Mouse (Mus musculus): ENCODE measurements at regions not wholly inside any gene's neighbourhood (a gene's known extent, or its start where the extent isn't known, plus 50 kb on each side); places are given as distances from the start of the nearest gene placed in this dataset.
"Not testable (repeated sequence)": the region's sequence is repeated elsewhere in the genome, so short reads cannot be mapped to it uniquely, and the experiment has no call there.

- no peak for DNase-seq (ENCODE audit: low spot score)
Observed at GRCm38 (mm10) chr11:111961846-111962245, 820.2 kb upstream of the Sox9 start.

DNA sequence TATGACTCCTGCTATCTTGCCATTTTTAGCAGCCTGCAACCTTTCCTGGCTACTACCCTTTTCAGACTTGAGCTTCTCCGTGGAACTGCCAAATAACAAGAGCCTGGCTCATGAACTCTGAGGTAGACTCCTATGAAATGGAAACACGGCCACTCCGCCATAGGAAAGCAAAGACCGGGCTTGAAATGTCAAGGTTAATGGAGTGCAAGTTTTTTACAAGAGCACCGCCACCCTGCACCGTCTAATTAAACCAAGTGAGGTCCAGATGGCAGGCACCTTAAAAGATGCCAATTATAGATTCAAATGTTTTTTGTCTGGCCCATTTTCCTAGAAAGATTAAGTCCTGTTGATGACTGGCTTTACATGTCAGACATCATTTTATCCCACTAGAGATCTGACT lies 818.0 kb upstream of the Sox9 start:
- DNase-seq (ENCODE audit: low spot score), result no peak

GRCm38 (mm10) chr11:111966401-111966800 lies 815.6 kb upstream of the Sox9 start:
- no peak for DNase-seq (ENCODE audit: low spot score)

DNA sequence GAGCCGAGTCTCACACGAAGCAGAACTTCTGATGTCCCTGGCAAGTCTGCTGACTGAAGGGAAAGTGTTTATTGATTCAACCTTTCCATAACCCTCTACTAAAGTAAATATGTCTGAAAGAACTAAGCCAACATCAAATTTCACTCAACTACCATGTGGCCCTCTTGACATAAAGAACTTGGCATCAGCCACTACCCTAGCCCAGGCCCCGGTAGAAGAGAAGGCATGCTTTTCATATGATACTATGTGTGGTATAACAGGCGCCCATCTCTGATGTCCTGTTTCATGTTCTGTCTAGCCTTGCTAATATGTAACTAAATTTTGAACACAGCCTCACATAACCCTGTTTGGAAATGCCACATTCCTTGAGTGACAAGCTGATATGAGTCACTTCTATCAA lies 811.0 kb upstream of the Sox9 start:
- DNase-seq (ENCODE audit: low spot score), result no peak

- no peak for DNase-seq (ENCODE audit: low spot score)
Observed at GRCm38 (mm10) chr11:111978667-111979066, 803.4 kb upstream of the Sox9 start.

GRCm38 (mm10) chr11:111996395-111996794 lies 785.6 kb upstream of the Sox9 start:
- DNase-seq (ENCODE audit: low spot score), result no peak

DNA sequence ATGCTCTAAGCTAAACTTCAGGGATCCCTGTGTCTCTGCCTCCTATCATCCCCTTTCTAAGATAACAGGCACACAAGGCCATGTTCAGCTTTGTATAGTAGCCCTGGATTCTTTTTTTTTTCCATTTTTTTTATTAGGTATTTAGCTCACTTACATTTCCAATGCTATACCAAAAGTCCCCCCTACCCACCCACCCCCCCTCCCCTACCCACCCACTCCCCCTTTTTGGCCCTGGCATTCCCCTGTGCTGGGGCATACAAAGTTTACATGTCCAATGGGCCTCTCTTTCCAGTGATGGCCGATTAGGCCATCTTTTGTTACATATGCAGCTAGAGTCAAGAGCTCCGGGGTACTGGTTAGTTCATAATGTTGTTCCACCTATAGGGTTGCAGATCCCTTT lies 771.2 kb upstream of the Sox9 start:
- not testable (repeated sequence) for DNase-seq (ENCODE audit: low spot score)

GRCm38 (mm10) chr11:112017906-112018305 lies 764.1 kb upstream of the Sox9 start:
- no peak for DNase-seq (ENCODE audit: low spot score)

DNA sequence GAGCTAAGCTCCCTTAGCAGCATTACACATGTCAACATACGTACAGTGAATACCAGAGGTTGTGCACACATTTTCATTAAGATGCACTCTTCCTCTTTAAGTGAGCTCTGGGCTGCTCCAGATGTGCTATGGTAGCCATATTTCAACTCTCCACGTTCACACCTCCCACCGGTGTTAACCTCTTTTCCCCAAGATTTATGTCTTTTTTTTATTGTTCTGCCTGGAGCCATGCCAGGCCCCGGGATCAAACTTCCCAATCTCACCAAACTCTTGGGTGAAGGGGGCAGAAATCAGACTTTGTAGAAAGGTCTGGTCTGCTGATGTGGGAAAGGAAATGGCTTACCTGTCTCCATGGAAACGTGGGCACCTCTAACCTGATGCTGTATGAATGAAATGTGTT lies 754.0 kb upstream of the Sox9 start:
- DNase-seq (ENCODE audit: low spot score), result no peak

DNA sequence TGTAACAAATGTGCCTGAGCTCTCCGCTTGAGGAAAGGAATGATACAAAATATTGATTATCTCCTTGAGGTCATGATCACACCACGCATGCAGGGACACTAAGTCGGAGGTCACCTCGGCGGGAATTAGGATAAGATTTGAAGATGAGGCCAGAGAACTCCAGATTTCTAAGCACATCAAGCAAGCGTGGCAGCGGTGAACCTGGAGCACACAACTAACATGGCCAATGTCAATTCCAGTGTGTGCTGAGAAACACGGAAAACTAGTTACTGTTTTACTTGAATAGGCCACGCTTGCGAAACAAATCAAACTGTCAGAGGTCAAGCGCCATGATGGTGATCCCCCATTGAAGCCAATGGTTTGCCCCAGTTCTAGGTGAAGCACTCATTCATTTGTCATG lies 743.3 kb upstream of the Sox9 start:
- DNase-seq (ENCODE audit: low spot score), result no peak

GRCm38 (mm10) chr11:112044455-112044854 lies 737.6 kb upstream of the Sox9 start:
- no peak for DNase-seq (ENCODE audit: low spot score)

DNA sequence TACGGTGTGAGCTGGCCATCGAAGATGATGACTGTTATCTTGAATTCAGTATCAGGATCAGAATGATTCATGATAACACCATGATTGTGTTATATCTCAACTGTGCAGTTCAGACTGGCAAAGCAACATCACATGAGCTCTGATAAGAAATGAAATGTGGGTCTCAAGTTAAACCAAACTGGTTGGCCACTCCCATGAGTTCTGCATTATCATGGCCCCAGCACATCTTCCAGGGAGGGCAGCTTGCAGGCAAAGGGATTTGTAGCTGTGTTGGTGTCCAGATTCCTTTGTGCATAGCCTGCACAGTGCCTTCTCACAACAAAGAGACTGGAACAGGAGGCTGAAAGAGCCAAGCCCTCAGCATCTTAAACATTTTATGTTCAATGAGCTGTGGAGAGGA lies 736.7 kb upstream of the Sox9 start:
- DNase-seq (ENCODE audit: low spot score), result no peak

GRCm38 (mm10) chr11:112050362-112050761 lies 731.7 kb upstream of the Sox9 start:
- DNase-seq (ENCODE audit: low spot score), result no peak

- no peak for DNase-seq (ENCODE audit: low spot score)
Observed at GRCm38 (mm10) chr11:112055591-112055990, 726.4 kb upstream of the Sox9 start.

DNA sequence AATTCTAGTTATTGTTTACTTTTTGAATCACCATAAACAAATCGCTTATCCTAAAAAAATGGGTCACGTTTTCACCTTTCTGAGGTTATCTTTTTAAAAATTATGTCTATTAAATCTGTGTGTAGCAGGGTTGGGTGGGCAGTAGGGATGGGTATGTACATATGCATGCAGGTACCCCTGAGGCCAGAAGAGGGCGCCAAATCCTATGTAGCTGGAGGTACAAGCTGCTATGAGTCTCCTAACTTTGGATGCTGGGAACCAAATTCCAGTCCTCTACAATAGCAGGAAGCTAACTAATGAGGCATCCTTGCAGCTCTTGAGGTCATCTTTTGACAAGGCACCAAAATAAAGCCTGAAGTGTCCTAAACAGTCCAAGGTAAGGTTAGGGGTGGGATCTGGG lies 714.8 kb upstream of the Sox9 start:
- no peak for DNase-seq (ENCODE audit: low spot score)

DNA sequence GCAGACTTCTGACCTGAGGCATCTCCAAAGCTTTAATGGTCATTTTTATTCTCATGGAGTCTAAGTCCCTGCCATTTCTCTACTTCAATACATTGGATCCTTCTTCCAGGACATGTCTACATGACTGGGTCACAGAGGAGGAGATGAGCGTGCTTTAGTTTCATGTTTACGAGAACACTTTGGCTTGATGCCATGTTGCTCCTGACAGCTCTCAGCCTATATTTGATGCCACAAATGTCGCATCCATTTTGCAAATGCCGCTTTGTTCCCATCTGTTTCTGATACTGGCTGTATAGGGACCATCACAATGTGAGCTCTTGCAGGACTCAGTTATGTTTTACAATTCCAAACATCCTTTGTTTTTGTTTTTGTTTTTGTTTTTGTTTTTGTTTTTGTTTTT lies 713.2 kb upstream of the Sox9 start:
- DNase-seq (ENCODE audit: low spot score), result no peak

GRCm38 (mm10) chr11:112071571-112071970 lies 710.5 kb upstream of the Sox9 start:
- no peak for DNase-seq (ENCODE audit: low spot score)

- DNase-seq (ENCODE audit: low spot score), result no peak
Observed at GRCm38 (mm10) chr11:112081386-112081785, 700.6 kb upstream of the Sox9 start.

DNA sequence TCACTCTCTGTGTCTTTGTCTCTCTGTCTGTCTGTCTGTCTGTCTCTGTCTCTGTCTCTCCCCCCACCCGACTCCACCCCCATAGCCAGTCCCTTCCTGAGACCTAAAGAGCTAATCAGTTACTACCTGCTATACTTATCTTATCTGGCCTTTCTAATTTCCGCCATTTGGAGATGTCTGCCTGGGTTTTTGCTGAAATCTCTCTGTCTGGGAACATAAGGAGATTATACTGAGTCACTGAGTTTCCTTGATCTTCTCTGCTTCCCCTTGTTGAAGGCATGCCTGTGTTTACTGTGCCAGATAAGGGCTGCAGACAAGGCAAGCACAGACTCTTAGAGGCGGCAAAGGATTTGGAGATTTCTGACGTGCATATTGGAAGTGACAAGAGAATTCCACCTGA lies 699.0 kb upstream of the Sox9 start:
- DNase-seq (ENCODE audit: low spot score), result no peak

DNA sequence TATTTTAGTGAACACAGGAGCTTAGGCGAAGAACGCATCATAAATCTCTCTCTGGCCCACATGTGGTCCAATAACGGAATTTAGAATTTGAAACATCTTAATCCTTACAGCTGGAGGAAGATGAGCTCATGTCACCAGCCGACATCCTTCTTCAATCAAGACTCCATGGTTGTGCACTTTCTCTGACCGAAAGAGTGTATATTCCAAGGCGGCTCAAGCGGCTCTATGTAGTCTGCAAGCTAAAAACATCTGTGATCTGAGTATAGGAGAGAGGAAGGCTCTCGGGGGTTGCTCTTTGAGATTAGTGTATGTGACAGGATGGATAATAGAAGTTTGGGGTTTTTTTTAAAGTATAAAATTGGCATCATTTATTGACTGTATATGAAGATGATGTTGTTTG lies 689.9 kb upstream of the Sox9 start:
- no peak for DNase-seq (ENCODE audit: low spot score)

- DNase-seq (ENCODE audit: low spot score), result no peak
Observed at GRCm38 (mm10) chr11:112095009-112095408, 687.0 kb upstream of the Sox9 start.

DNA sequence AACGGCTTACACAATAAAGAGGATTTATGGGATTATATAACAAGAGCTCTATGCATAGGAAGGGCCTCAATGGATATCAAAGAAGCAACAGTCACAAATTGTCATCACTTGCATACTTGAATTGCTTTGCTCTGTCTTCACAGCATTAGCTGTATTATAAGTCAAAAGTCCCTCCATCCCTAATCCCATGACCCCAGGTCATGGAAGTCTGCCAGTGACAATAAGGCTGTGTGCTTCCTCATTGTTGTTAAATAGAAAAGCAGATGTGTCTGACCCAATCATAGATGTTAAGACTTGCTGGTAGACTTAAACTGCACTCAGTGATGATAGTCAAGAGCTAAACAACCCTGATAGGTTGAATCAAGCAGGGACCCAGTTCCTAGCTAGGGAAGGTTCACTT lies 683.9 kb upstream of the Sox9 start:
- no peak for DNase-seq (ENCODE audit: low spot score)

DNA sequence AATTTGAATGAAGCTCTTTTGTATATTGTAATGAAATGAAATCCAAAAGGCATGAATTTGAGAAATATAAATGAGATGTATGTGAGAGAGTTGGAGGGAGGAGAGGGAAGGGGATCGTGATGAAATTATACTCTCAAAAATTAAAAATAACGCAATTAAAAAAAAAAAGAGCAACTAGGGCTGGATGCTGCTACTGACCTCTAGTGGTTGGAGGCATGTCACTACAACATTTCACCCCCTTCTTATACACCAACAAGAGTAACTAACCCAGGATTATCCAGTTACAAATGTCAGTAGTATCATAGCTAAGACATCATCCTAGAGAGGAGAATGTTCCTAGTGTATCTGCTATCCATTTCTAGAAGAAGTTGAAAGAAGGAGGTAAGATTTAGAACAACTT lies 678.8 kb upstream of the Sox9 start:
- DNase-seq (ENCODE audit: low spot score), result no peak

DNA sequence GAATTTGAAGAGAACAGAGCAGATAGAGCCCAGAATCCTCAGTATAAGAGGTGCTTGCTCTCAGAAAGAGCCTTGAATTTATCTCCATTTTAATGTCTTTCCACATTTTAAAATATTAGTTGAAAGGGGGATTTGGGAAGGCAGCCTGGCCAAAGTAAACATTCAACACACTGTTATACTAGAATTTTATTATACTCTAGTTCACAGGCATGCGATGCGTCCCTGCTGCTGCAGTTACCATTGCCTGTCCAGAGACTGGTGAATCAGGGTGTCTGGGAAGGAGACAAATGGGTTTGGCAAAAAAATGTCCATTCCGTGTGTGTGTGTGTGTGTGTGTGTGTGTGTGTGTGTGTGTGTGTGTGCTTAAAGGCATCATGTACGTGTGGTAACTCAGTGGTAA lies 675.1 kb upstream of the Sox9 start:
- no peak for DNase-seq (ENCODE audit: low spot score)

- no peak for DNase-seq (ENCODE audit: low spot score)
Observed at GRCm38 (mm10) chr11:112107314-112107713, 674.7 kb upstream of the Sox9 start.

All from spleen, adult 12 weeks (tissue).